Mouse (Mus musculus): ENCODE data around the gene Grasp. TPM values are rescaled to one million over a fixed set of nuclear protein-coding genes. Genes with fewer than 3 reads are reported as not detected.

Gene Grasp
- polyA plus RNA-seq, 1 experiment from 2014 or later: 6.7 TPM

DNA sequence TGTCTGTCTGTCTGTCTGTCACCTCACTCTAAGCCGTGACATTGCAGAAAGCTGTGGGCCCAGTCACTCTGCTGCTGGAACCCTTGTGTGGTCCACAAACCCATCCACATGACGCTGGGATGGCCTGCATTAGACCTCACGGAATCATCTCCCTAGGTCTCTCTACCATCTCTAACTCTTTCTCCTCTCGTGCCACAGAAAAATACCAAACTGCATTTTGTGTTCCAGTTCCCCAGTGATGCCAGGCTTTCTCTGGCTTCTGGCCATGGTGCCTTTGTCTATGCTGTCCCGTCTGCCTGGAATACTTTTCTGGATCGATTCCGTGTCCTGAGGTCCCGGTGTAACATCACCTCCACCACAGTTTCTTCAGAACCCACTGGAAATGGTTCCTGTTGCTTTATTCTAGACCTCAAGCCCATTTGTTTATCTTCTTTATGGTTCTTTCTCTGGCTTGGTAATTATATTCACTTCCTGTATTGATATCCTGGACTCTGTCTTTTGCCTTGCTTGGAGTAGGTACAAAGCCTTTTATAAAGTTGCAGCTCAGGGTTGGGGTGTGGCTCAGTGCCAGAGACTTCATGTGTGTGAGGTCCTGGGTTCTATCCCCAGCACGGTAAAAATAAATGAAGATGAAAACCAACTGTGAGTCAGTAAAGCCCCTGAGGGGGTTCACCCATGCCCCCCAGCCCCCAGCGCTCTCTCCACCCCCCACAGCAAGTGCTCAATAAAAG lies 10.8 kb downstream of the Grasp start:
- Histone ChIP-seq H3K9me3 (ENCODE audit: control insufficient read depth, low read length) (no peaks in the 10 kb centered on the region), H3K9ac (ENCODE audit: low read length) (no peak overlapping the region), H3K4me3 (ENCODE audit: low read depth, low read length) (no peak overlapping the region), H3K4me2 (ENCODE audit: low read depth, severe bottlenecking) (no peak overlapping the region), H3K4me1 (ENCODE audit: control insufficient read depth, insufficient read depth, low read length) (peaks cover 15% of the 10 kb centered on the region), H3K27ac (replicated peaks; ENCODE audit: low read depth, low read length) (no peak overlapping the region), H3K36me3 (ENCODE audit: control insufficient read depth, insufficient read depth, low read length) (peaks cover 11% of the 10 kb centered on the region; the same call in 1 of the 2 replicates), H3K27me3 (ENCODE audit: control insufficient read depth, insufficient read depth, low read length) (no peaks in the 10 kb centered on the region)
- WGBS: 72% methylated on average over 10 of the region's 10 CpGs
- no peak for DNase-seq (ENCODE audit: low spot score)
- ATAC-seq (ENCODE audit: insufficient number of reproducible peaks, low FRiP score, low TSS enrichment, low read depth): no peak

DNA sequence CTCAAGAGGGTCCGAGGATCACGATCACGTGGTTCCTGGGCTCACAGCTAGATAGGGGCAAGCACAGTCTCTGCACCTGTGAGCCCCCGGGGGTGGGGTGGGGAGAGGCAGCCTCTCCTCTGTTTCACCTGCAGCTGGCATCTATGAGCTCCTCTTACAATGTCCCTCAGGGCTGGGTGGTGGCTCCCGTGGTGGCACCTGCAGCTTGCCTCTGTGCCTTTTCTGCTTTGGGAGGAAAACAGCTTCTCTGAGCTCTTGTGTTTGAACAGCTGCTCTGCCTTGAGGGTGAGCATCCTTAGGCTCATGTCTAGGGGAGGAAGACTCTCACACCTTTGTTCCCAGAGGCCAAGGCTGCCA lies 11.3 kb downstream of the Grasp start:
- no peaks in the 10 kb centered on the region for H3K27me3 ChIP-seq (ENCODE audit: control insufficient read depth, insufficient read depth, low read length)
- WGBS: 38% methylated on average over 5 of the region's 5 CpGs
- H3K27ac ChIP-seq (replicated peaks; ENCODE audit: low read depth, low read length): no peak overlapping the region
- no peak for ATAC-seq (ENCODE audit: insufficient number of reproducible peaks, low FRiP score, low TSS enrichment, low read depth)
- H3K9ac ChIP-seq (ENCODE audit: low read length): no peak overlapping the region; the same call in 1 of the 2 replicates
- H3K4me3 ChIP-seq (ENCODE audit: low read depth, low read length): no peak overlapping the region
- H3K4me1 ChIP-seq (ENCODE audit: control insufficient read depth, insufficient read depth, low read length): peaks cover 15% of the 10 kb centered on the region
- no peaks in the 10 kb centered on the region for H3K9me3 ChIP-seq (ENCODE audit: control insufficient read depth, low read length)
- H3K4me2 ChIP-seq (ENCODE audit: low read depth, severe bottlenecking): no peak overlapping the region
- H3K36me3 ChIP-seq (ENCODE audit: control insufficient read depth, insufficient read depth, low read length): peaks cover 7% of the 10 kb centered on the region; the same call in 1 of the 2 replicates
- DNase-seq (ENCODE audit: low spot score): no peak

DNA sequence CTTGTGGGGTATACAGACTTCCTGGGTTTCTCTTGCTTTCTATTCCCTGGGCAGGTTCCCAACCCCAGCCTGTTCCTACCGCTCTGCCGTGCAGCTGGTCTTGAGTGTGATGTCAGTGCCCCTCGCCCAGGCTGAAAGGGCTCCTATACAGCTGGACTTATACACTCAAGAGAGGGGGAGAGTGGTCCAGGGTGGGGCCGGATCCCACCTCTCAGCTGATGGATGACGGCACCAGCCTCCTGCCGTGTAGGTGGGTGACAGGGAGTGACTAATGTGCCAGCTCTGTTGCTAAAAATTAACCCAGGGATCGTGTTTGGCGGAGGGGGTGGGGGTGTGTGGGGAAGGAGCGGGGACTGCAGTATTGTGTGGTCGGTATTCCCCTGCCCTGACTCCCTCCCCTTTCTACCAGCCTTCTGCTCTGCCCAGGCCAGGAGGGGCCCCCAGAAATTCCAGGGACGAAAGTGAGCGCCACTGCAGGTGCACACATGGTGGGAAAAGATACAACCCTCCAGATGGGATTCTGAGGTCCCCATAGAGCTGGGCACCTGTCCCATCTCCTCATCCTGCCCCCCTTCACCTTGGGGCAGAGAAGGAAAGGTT lies 11.8 kb downstream of the Grasp start:
- 34% methylated on average over 12 of the region's 12 CpGs for WGBS
- no peak for DNase-seq (ENCODE audit: low spot score)
- Histone ChIP-seq H3K36me3 (ENCODE audit: control insufficient read depth, insufficient read depth, low read length) (peaks cover 4% of the 10 kb centered on the region; the same call in 1 of the 2 replicates), H3K9me3 (ENCODE audit: control insufficient read depth, low read length) (no peaks in the 10 kb centered on the region), H3K4me2 (ENCODE audit: low read depth, severe bottlenecking) (no peak overlapping the region), H3K9ac (ENCODE audit: low read length) (peak overlapping the region; percentile 9; the same call in 1 of the 2 replicates), H3K27me3 (ENCODE audit: control insufficient read depth, insufficient read depth, low read length) (no peaks in the 10 kb centered on the region), H3K27ac (replicated peaks; ENCODE audit: low read depth, low read length) (no peak overlapping the region), H3K4me3 (ENCODE audit: low read depth, low read length) (no peak overlapping the region), H3K4me1 (ENCODE audit: control insufficient read depth, insufficient read depth, low read length) (peaks cover 16% of the 10 kb centered on the region)
- ATAC-seq (ENCODE audit: insufficient number of reproducible peaks, low FRiP score, low TSS enrichment, low read depth): no peak

DNA sequence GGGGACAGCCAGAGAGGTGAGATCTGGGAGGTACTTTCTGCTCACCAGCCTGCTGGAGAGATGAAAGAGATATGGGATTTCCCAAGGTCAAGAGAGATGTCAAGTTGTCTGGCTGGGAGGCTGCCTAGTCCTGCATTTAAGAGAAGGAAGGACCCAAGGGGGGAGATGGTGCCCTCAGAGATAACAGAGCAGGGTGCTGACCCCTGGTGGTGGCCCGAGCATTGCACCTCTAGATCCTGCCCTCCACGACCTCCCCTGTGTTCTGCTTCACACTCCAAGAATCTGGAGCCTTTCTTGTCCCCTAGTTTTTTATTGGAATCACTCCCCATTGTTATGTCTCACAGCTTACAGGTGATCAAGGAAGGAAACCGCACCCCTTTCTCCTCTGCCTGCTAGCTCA lies 12.9 kb downstream of the Grasp start:
- no peak overlapping the region for H3K27ac ChIP-seq (replicated peaks; ENCODE audit: low read depth, low read length)
- ATAC-seq (ENCODE audit: insufficient number of reproducible peaks, low FRiP score, low TSS enrichment, low read depth) (no peak), DNase-seq (ENCODE audit: low spot score) (peak; percentile 79)
- WGBS: 7% methylated on average over 3 of the region's 3 CpGs
- H3K4me2 ChIP-seq (ENCODE audit: low read depth, severe bottlenecking): no peak overlapping the region
- no peaks in the 10 kb centered on the region for H3K27me3 ChIP-seq (ENCODE audit: control insufficient read depth, insufficient read depth, low read length)
- H3K36me3 ChIP-seq (ENCODE audit: control insufficient read depth, insufficient read depth, low read length): no peaks in the 10 kb centered on the region
- no peak overlapping the region for H3K4me3 ChIP-seq (ENCODE audit: low read depth, low read length)
- H3K4me1 ChIP-seq (ENCODE audit: control insufficient read depth, insufficient read depth, low read length): peaks cover 15% of the 10 kb centered on the region
- no peaks in the 10 kb centered on the region for H3K9me3 ChIP-seq (ENCODE audit: control insufficient read depth, low read length)
- H3K9ac ChIP-seq (ENCODE audit: low read length): no peak overlapping the region

DNA sequence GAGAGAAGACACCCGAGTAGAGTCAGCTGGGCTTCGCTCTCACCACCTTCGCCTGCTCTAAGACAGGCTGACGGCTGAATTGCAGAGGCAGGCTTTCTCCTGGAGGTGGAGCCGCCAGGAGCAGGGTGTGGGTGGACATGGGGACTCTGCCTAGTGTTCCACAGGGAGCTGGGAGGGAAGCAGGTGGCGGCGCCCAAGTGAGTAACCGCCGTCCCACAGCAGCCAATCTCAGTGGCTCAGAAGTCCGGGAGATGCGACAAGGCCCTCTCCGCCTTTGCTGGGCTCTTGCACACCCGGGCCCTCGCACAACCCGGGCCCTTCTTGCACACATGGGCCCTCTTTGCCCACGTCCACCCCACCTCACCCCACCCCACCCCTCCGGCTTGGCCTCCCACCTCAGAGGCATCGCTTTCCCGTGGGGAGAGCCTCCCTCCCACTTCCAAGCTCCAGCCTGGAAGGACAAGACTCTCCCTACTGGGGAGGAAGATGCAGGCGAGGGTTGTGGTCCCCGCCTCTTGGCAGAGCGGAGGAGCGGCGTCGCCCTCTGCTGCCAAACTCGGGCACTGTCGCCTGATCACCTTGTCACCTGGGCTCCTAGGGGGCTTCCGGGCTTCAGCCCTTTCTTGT lies 15.0 kb downstream of the Grasp start:
- Histone ChIP-seq H3K36me3 (ENCODE audit: control insufficient read depth, insufficient read depth, low read length) (no peaks in the 10 kb centered on the region), H3K27me3 (ENCODE audit: control insufficient read depth, insufficient read depth, low read length) (no peaks in the 10 kb centered on the region), H3K4me2 (ENCODE audit: low read depth, severe bottlenecking) (peak overlapping the region; percentile 59), H3K27ac (replicated peaks; ENCODE audit: low read depth, low read length) (no peak overlapping the region), H3K4me3 (ENCODE audit: low read depth, low read length) (peak overlapping the region; percentile 20), H3K9ac (ENCODE audit: low read length) (peak overlapping the region; percentile 52; the same call in 1 of the 2 replicates), H3K9me3 (ENCODE audit: control insufficient read depth, low read length) (no peaks in the 10 kb centered on the region), H3K4me1 (ENCODE audit: control insufficient read depth, insufficient read depth, low read length) (peaks cover 20% of the 10 kb centered on the region)
- DNase-seq (ENCODE audit: low spot score): peak; percentile 83
- ATAC-seq (ENCODE audit: insufficient number of reproducible peaks, low FRiP score, low TSS enrichment, low read depth): peak; percentile 15; the same call in 1 of the 2 replicates
- WGBS: 5% methylated on average over 27 of the region's 28 CpGs

DNA sequence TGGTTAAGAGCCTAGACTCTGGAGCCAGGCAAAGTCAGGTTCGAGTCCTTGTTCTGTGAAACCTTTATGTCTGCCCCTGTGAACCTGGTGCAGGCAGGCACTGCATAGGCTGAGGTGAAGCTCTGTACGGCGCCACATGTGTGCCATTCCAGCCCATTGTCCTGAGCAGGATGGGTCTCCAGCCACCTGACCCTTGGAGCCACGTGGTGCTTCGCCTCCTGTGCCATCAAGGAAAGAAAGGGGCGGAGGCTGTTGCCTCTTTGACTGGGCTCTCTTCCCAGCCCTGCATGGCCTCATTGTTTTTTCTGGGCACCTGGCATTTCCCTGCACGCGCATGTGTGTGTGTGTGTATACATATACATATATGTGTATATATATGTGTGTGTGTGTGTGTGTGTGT lies 15.8 kb downstream of the Grasp start:
- no peak for ATAC-seq (ENCODE audit: insufficient number of reproducible peaks, low FRiP score, low TSS enrichment, low read depth)
- no peaks in the 10 kb centered on the region for H3K9me3 ChIP-seq (ENCODE audit: control insufficient read depth, low read length)
- H3K4me1 ChIP-seq (ENCODE audit: control insufficient read depth, insufficient read depth, low read length): peaks cover 20% of the 10 kb centered on the region
- H3K27me3 ChIP-seq (ENCODE audit: control insufficient read depth, insufficient read depth, low read length): no peaks in the 10 kb centered on the region
- no peak overlapping the region for H3K4me3 ChIP-seq (ENCODE audit: low read depth, low read length)
- H3K4me2 ChIP-seq (ENCODE audit: low read depth, severe bottlenecking): no peak overlapping the region
- H3K27ac ChIP-seq (replicated peaks; ENCODE audit: low read depth, low read length): no peak overlapping the region
- no peak for DNase-seq (ENCODE audit: low spot score)
- H3K9ac ChIP-seq (ENCODE audit: low read length): no peak overlapping the region
- H3K36me3 ChIP-seq (ENCODE audit: control insufficient read depth, insufficient read depth, low read length): no peaks in the 10 kb centered on the region
- 69% methylated on average over 8 of the region's 8 CpGs for WGBS

DNA sequence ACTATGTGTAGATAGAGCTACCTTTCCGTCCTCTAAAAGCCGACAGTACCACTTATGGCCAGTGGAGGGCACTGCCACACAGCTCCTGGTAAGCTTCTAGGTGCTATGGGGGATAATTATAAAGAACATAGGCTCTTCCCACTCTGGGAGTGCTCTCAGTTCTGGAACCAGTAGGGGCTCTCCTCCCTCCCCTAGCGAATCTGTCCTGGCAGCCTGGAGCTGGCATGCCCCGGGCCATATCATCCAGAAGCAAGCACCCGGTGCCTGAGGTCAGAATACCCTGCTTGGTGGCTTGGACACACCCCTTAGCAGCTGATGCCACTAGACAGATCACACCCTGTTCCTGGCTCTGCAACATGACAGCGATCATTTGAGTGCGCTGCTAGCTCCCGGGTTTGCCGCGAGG lies 16.8 kb downstream of the Grasp start:
- no peak overlapping the region for H3K27ac ChIP-seq (replicated peaks; ENCODE audit: low read depth, low read length)

DNA sequence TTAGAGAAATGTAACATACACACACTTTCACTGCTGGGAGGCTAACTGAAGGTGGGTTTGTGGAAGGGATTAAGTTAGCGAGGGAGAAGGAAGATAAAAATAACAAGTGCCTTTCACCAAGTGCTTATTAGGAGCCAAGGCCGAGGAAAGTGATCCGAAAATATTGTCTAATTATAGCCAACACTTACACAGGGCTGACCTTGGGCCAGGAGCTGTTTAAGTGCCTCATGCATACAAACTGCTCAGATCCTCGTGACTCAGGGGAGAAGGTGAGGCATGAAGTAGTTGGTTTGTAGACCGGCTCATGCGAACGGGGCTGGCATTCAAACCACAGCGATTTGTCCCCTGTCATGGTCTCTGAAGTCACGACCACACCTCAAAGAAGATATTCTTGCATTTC lies 17.2 kb downstream of the Grasp start:
- no peak for DNase-seq (ENCODE audit: low spot score)
- no peak for ATAC-seq (ENCODE audit: insufficient number of reproducible peaks, low FRiP score, low TSS enrichment, low read depth)
- no peaks in the 10 kb centered on the region for H3K27me3 ChIP-seq (ENCODE audit: control insufficient read depth, insufficient read depth, low read length)
- H3K27ac ChIP-seq (replicated peaks; ENCODE audit: low read depth, low read length): no peak overlapping the region
- no peak overlapping the region; the same call in 1 of the 2 replicates for H3K9ac ChIP-seq (ENCODE audit: low read length)
- H3K36me3 ChIP-seq (ENCODE audit: control insufficient read depth, insufficient read depth, low read length): no peaks in the 10 kb centered on the region
- H3K4me3 ChIP-seq (ENCODE audit: low read depth, low read length): no peak overlapping the region
- no peak overlapping the region for H3K4me2 ChIP-seq (ENCODE audit: low read depth, severe bottlenecking)
- 65% methylated on average over 9 of the region's 9 CpGs for WGBS
- no peaks in the 10 kb centered on the region for H3K9me3 ChIP-seq (ENCODE audit: control insufficient read depth, low read length)
- peaks cover 11% of the 10 kb centered on the region for H3K4me1 ChIP-seq (ENCODE audit: control insufficient read depth, insufficient read depth, low read length)

More for the DNA sequence above, 16.8 kb downstream of the Grasp start:
- DNase-seq (ENCODE audit: low spot score): peak; percentile 88
- H3K4me3 ChIP-seq (ENCODE audit: low read depth, low read length): no peak overlapping the region
- H3K4me2 ChIP-seq (ENCODE audit: low read depth, severe bottlenecking): no peak overlapping the region
- H3K9me3 ChIP-seq (ENCODE audit: control insufficient read depth, low read length): no peaks in the 10 kb centered on the region
- H3K4me1 ChIP-seq (ENCODE audit: control insufficient read depth, insufficient read depth, low read length): peaks cover 12% of the 10 kb centered on the region
- H3K9ac ChIP-seq (ENCODE audit: low read length): no peak overlapping the region; the same call in 1 of the 2 replicates
- H3K36me3 ChIP-seq (ENCODE audit: control insufficient read depth, insufficient read depth, low read length): no peaks in the 10 kb centered on the region
- H3K27me3 ChIP-seq (ENCODE audit: control insufficient read depth, insufficient read depth, low read length): no peaks in the 10 kb centered on the region
- ATAC-seq (ENCODE audit: insufficient number of reproducible peaks, low FRiP score, low TSS enrichment, low read depth): no peak
- 14% methylated on average over 10 of the region's 10 CpGs for WGBS

Measured in limb, embryonic 11.5 days (tissue).